Mouse (Mus musculus): Measurements from ENCODE around the gene Ptprd.

Ptprd gene

GRCm38 (mm10) chr4:77558404-77559202 lies 653.2 kb downstream of the Ptprd start:
- DNase-seq (ENCODE audit: extremely low spot score) = peak; percentile 56

- no peak for DNase-seq (ENCODE audit: extremely low spot score)
Measured at GRCm38 (mm10) chr4:77555841-77556240, 655.9 kb downstream of the Ptprd start.

GRCm38 (mm10) chr4:77537843-77538242 lies 673.9 kb downstream of the Ptprd start:
- DNase-seq (ENCODE audit: extremely low spot score) = no peak

- DNase-seq (ENCODE audit: extremely low spot score) = no peak
Measured at GRCm38 (mm10) chr4:77537336-77537735, 674.4 kb downstream of the Ptprd start.

- no peak for DNase-seq (ENCODE audit: extremely low spot score)
Measured at GRCm38 (mm10) chr4:77535601-77536000, 676.2 kb downstream of the Ptprd start.

- DNase-seq (ENCODE audit: extremely low spot score) = no peak
Measured at GRCm38 (mm10) chr4:77534553-77534952, 677.2 kb downstream of the Ptprd start.

GRCm38 (mm10) chr4:77519166-77519565 lies 692.6 kb downstream of the Ptprd start:
- peak; percentile 25 for DNase-seq (ENCODE audit: extremely low spot score)

GRCm38 (mm10) chr4:77513914-77514628 lies 697.7 kb downstream of the Ptprd start:
- DNase-seq (ENCODE audit: extremely low spot score) = no peak

- DNase-seq (ENCODE audit: extremely low spot score) = no peak
Measured at GRCm38 (mm10) chr4:77513041-77513440, 698.7 kb downstream of the Ptprd start.

- DNase-seq (ENCODE audit: extremely low spot score) = no peak
Measured at GRCm38 (mm10) chr4:77454049-77454448, 757.7 kb downstream of the Ptprd start.

- DNase-seq (ENCODE audit: extremely low spot score) = no peak
Measured at GRCm38 (mm10) chr4:77399146-77399545, 812.6 kb downstream of the Ptprd start.

GRCm38 (mm10) chr4:77361728-77362127 lies 850.0 kb downstream of the Ptprd start:
- DNase-seq (ENCODE audit: extremely low spot score) = no peak

GRCm38 (mm10) chr4:77327198-77327597 lies 884.6 kb downstream of the Ptprd start:
- DNase-seq (ENCODE audit: extremely low spot score) = no peak

- DNase-seq (ENCODE audit: extremely low spot score) = no peak
Measured at GRCm38 (mm10) chr4:77317060-77317680, 894.6 kb downstream of the Ptprd start.

- DNase-seq (ENCODE audit: extremely low spot score) = no peak
Measured at GRCm38 (mm10) chr4:77316644-77317043, 895.1 kb downstream of the Ptprd start.

GRCm38 (mm10) chr4:77310127-77310788 lies 901.5 kb downstream of the Ptprd start:
- no peak for DNase-seq (ENCODE audit: extremely low spot score)

GRCm38 (mm10) chr4:77283423-77283822 lies 928.3 kb downstream of the Ptprd start:
- DNase-seq (ENCODE audit: extremely low spot score) = no peak

- DNase-seq (ENCODE audit: extremely low spot score) = no peak
Measured at GRCm38 (mm10) chr4:77277913-77278312, 933.8 kb downstream of the Ptprd start.

- no peak for DNase-seq (ENCODE audit: extremely low spot score)
Measured at GRCm38 (mm10) chr4:77259972-77260290, 951.8 kb downstream of the Ptprd start.

- DNase-seq (ENCODE audit: extremely low spot score) = no peak
Measured at GRCm38 (mm10) chr4:77259250-77259971, 952.4 kb downstream of the Ptprd start.

GRCm38 (mm10) chr4:77251188-77251587 lies 960.6 kb downstream of the Ptprd start:
- DNase-seq (ENCODE audit: extremely low spot score) = no peak

- no peak for DNase-seq (ENCODE audit: extremely low spot score)
Measured at GRCm38 (mm10) chr4:77249801-77250200, 962.0 kb downstream of the Ptprd start.

Measured in embryo, embryonic 9.5 days (tissue).